Mouse (Mus musculus) thymus, postnatal 0 days (tissue): ENCODE results near the gene Cyp20a1. TPM values are rescaled to one million over a fixed set of nuclear protein-coding genes. Genes with fewer than 3 reads are reported as not detected.

Source experiments
- DNase-seq: peaks from one replicate; pipeline ENCODE4 v3.0.0-alpha.2; 2015; ENCODE audit warnings: low spot score
- polyA plus RNA-seq: library from polyadenylated mRNA; unstranded; fragments of >200 nt; fragmentation: Nextera tagmentation; extraction: Ambion mirVana; gene quantifications from 2 replicates; pipeline ENCODE4 v1.2.1, GENCODE M21; 2015

The Cyp20a1 gene
- polyA plus RNA-seq, result 4.7 and 6.5 TPM in 2 replicates

DNA sequence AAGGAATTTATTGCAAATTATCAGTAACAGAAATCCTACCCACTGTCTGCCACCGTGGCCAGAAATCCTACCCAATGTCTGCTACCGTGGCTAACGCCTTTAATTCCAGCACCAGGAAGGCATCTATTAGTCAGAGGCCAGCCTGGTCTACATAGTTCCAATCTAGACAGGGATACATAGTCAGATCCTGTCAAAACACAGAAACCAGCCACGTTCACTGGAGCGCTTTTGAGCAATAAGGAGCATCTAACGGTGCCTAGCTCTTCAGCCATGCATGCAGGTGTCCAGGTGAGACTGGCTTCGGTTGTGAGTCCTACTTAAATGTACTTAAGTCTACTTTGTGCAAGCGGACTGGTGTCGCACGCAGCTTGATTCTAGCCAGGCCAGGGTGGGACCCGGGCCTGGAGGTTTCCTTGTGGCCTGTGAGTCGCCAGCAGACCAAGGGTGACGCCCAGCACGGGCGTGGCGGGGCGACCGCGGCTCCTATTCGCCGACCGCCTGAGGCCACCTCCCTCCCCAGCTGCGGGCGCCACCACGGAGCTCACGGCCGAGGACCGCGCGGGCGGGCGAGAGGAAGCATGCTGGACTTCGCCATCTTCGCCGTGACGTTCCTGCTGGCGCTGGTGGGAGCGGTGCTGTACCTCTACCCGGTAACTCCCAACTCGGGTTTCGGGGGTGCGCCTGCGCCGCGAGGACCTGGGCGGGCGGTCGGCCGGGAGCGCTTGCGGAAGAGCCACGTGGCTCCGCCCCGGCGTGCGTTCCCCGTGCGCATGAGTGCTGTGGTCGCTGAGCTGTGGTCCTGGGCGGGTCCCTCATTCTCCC lies at the start of gene Cyp20a1:
Gene Cyp20a1 (plus strand): TSS at position 516 of the 822 bp plus-strand sequence.
- DNase-seq, result peak; percentile 83

DNA sequence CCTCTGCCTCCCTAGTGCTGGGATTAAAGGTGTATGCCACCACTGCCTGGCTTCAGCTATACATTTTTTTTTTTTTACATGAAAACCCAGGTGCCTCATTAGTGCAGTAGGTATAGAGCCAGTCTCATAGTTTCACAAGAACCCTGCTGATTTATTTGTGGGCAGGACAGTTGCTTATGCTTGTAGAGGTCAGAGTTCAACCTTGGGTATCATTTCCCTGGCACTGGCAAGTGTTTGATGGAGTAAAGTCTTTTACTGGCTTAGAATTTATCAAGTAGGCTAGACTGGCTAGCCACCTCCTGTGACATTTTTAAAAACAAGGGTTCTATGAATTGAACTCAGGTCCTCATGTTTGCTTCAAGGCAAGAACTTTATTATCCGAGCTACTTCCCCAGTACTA lies 49.2 kb upstream of the Cyp20a1 start:
- DNase-seq, result no peak

DNA sequence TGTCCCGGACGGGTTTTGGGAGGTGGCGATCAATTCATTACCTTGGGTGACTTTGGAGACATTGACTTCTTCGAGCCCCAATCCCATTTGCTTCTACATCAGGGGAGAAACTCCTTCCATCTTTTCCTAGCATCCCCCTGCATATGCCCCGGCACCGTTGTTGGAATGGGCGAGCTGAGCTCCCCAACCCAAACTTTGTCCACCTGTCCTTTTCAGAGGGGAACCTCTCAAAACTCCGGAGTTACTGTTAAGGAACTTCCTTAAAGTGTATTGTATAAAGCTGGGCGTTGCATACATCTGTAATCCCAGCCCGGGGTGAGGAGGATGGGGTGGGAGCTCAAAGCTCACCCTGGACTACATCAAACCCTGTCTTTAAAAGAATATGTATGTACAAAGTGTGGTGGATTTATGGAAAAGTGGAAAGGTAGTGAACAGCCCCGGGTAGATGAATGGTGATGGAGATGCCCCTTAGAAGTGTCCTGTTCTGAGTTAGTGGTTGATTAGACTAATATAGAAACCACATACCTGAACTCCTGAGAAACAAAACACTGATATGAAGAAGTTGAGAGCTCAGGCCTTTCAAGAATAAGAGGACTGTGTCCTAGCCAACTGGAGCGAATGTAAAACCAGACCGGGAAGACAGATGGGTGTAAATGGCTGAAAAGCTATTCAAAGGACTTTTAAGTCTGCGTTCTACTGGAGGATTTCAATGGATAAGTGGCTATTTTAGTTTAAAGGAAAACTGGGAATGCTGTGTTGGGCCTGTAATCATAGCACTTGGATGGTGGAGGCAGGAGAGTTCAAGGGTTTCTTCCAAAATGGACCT lies 720 bp downstream of the Cyp20a1 start:
- no peak for DNase-seq

DNA sequence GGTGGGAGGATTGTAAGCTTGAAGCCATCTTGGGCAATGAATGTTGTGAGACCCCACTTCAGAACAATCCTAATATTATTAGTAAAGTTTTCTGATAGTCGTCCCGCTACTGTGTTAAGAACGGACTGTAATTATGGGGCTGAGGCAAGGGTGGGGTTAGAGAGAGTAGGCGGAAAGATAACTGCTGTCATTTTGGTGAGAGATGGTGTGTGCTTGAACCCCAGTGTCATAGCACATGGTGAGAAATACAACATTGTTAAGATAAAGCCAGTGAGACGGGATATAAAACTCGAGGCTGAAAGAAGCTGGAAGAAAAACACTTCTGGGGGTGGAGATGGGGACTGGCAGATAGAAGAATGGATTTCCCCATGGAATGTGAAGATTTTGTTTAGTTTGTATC lies 1.5 kb downstream of the Cyp20a1 start:
- DNase-seq, result no peak

DNA sequence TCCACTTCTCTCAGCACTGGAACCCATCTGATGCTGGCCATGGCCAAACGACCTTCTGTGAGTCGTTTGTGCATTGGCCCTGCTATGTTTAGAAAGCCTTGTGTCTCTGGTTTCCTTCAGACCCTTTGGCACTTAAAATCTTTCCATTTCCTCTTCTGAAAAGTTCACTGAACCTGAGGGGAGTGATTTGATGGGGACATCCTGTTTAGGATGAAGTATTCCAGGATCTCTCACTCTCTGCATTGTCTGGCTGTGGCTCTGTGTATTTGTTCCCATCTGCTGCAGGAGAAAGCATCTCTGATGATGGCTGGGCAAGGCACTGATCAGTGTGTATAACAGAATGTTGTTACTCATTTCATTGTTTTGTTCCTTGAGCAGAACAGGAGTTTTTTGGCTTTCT lies 2.6 kb downstream of the Cyp20a1 start:
- DNase-seq, result no peak

DNA sequence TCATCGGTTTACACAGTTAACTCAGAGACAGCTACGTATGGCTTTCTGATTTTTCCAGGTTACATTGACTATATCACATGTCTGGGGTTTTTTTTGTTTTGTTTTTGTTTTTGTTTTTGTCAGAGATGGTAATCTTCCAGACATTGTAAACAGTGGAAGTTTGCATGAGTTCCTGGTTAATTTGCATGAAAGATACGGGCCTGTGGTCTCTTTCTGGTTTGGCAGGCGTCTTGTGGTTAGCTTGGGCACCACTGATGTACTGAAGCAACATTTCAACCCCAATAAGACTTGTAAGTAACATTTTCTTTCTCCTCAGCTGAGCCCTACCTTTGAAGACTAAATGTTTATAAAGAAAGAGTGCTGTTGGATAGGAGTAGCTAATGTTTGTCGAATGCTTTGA lies 9.7 kb downstream of the Cyp20a1 start:
- no peak for DNase-seq

DNA sequence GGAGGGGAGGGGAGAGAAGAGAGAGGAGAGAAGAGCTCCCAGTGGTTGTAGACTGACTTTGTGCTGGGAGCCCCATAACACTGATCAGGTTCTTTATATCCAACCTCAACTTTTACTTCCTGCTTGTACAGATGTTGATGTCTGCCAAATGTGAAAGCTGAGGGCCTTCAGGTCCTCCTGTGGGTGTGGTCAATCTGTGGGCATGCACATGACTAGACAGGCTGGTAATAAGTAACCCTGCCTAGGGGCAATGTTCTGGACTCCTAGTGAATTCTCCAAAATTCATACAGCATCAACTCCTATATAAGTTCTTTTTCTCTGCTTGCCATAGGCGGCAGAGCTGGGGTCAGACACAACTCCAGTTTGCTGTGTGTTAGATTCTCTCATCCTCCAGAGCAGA lies 18.5 kb downstream of the Cyp20a1 start:
- no peak for DNase-seq

DNA sequence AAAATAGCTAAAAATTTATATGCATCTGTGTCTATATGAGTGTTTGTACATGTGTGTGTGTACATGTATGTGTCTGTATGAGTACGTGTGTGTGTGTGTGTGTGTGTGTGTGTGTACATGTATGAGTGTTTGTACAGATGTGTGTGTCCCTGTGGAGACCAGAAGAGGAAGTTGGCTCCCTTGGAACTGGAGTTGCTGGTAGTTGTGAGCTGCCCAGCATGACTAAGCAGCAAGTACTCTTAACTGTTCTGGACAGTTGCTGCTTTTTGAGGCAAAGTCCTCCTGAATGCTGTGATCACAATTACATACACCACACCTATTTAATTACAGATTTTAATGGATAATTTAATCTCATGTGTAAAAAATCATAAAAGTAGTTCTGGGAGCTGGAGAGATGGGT lies 33.4 kb downstream of the Cyp20a1 start:
- no peak for DNase-seq

DNA sequence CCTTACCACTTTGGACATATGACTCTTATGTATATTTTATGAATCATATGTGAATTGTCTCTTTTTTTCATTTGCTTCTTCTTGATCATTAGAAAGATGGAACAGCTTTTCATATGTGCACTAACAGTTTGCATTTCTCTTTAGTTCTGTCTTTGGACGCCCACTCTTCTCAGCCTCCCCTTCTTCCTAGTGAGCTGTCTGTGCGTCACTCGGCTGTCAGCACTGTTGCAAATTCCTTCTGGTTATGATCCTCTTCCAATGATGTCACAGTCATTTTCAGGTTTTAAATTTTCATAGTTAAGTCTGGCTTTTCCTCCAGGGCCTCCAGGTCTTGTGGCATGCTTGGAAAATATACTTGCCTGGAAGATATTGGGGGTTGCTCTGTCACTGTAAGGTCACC lies 38.8 kb downstream of the Cyp20a1 start:
- no peak for DNase-seq

DNA sequence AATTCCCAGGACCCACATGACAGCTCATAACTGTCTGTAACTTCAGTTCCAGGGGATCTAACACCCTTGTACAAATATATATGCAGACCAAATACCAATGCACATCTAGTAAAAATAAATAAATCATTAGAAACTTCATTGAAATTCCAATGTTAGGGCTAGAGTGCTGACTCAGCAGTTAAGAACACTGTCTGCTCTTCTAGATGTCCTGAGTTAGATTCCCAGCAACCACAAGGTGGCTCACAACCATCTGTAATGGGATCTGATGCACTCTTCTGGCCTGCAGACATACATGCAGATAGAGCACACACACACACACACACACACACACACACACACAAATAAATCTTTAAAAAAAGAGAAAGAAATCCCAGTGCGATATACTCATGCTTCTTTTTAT lies 61.7 kb downstream of the Cyp20a1 start:
- peak; percentile 31 for DNase-seq

DNA sequence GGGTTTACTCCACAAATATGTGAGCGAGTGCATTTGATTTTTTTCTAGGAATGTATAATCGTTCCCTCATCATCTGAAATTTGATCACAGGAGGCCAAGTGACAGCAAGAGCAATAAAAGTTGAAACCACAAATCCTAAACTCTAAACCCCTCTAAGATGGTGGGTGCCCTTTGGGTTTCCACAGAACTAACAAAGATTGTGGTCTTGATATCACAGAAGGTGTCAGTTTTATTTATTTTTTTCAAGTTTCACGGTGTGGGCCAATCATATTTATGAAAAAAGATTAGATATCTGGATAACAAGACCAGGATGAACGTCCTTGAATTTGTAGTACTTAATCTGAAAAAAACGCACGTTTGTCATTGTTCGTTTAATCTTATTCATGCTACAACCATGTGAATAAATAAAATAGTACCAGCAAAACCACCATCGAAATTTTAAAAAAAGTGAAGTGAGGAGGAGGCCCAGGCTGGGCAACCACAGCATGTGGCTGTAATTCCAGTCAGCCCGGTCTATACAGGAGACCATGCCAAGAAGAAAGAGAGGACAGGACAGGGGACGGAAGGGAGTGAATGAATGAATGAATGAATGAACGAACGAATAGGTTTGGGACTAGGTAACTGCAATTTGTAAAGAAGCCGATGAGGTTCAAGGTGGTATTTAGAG lies 65.5 kb downstream of the Cyp20a1 start:
- no peak for DNase-seq

DNA sequence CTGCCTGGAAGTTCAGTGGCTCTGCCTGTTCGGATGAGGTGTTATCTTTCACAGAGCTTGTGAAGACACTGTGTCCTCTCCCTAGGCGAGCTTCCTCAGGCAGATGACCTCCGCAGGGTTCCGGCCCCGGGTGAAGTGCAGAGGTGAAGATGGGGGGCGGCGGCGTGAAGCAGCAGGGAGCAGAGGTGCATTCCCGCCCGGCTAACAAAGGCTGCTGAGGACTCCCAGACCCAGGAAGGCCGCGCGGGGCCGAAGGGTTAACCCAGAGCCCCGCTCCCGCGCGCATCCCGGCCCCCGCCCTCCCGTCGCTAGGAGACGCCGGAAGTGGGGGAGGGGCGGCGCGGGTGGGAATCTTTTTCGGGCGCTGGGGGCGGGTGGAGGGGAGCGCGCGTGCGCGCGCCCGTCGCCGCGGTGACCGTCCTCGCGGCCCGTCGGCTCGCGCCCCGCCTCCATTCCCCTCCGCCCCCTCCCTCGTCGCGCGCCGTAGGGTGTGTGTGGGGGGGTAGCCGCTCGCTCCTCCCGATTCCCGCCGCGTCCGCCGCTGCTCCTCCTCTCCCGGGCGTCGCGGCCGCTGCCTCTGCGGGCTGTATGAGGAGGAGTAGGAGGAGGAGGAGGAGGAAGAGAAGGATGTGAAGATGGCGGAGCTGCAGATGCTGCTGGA lies 66.2 kb downstream of the Cyp20a1 start, which contains the start of gene Abi2:
Gene Abi2 (plus strand): TSS at position 452 of the 661 bp plus-strand sequence.
- DNase-seq, result peak; percentile 74

DNA sequence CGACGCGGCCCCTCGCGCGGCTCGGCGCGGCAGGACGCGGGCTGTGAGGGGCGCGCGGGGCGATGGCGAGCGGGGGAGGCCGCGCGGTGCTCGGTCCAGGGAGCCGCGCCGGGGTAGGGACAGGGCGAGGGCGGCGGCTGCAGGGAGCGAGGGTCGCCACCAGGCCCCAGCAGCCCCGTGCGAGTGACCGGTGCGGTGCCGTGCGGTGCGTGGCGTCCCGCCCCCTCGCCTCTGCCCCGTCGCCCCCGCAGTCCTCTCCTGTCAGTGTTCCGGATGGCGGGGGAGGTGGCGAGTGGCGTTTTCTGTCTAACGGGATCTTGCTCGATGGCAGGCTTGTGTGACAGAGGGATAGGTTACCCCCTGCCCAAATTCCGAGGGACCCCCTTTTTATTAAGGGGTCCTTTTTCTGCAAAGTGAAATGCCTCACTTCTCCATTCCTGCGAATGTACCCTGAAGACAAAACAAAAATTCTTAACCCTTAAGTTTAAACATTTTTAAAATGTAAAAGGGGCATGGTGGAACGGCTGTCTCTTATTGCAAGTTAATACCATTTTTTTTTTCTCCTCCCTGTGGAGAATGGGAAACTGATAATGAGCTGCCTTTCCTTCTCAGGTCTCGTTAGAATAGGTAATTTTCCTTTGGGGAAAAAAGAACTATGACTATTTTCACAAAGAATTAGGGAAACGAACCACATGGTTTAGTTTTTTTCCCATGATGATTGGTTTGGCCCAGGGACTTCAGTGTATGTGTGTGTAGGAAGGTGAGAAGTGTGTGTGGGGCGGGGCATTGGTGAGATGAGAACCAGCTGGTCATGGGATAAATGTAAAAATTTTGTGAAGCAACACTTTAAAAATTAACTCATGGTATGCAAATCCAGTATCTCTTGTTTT lies 67.0 kb downstream of the Cyp20a1 start:
- peak; percentile 37 for DNase-seq

DNA sequence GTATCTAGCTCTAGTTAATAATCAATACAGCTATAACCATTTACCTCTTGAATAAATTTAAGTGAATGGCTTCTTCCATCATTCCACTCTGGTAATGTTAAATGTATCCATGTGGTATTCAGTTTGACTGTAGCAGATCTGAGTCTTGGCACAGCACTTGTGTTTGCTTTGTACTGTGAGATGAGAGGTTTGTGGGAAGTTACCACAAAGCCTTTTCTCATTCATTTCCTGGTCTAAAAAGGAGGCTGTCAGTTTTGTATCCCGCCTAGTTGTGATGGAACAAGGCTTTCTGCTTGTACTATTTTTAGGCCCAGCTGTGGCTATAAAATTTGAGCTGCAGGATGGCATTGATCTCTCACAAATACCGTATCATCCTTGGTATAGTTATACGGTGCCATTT lies 73.6 kb downstream of the Cyp20a1 start:
- DNase-seq, result peak; percentile 76

DNA sequence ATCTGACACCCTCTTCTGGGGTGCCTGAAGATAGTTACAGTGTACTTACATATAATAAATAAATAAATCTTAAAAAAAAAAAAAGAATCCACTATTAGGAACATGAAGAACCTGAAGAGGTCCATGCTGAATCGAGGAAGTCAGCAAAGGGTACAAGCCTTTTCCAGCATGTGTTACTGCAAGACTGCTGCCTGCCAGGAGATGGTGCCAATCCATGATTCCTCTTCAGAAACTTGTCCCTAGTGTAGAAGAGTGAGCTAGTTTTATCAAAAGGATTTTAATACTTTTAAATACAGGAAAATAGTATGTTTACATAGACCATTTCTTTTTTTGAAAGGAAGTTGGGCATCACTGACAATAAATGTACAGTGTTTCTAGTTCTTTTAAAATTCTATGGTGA lies 80.8 kb downstream of the Cyp20a1 start:
- DNase-seq, result no peak

DNA sequence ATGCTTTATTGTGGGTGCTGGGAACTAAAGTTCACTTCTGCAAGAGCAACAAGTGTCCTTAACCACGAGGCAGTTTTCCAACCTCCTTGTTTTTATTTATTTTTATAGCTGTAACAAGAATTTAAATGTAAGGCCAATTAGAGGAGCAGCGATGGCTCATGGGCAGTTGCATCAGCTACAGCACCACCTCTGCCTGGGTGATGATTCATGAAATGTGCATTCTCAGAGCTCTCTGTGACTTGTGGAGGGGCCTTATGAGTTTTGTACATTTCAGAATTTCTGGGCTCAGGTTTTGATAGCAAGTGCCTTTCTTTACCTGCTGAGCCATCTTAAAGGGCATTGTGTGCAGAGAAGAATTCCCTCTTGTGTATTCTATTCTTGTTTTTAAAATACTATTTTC lies 85.2 kb downstream of the Cyp20a1 start:
- no peak for DNase-seq

DNA sequence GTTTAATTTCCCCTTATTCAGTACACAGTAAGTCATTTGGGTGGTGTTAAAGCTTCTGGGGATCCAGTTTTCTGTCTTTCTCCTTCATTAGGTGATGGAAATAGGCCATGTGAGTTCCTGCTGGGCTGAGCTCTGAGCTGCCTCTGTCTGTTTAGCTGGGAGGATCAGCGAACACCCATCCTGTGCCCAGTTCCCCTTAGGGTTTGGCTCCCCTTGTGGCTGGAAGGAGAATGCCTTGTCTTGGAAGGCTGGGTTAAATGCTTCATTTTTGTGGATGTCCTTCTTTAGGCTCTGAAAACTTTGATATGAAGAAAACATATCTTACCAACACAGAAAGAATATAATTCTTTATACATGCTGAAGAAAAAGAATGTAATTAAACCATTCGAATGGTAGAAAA lies 85.8 kb downstream of the Cyp20a1 start:
- peak; percentile 60 for DNase-seq

DNA sequence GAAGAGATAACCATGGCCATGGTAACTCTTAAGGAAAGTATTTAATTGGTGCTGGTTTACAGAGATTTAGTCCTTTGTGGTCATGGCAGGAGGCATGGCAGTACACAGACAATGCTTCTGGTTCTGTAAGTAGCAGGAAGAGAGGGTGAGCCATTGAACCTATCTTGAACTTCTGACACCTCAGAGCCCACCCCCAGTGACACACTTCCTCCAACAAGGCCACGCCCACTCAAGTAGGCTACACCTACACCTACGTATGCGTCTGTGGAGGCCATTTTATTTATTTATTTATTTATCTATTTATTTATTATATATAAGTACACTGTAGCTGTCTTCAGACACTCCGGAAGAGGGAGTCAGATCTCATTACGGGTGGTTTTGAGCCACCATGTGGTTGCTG lies 88.4 kb downstream of the Cyp20a1 start:
- no peak for DNase-seq

DNA sequence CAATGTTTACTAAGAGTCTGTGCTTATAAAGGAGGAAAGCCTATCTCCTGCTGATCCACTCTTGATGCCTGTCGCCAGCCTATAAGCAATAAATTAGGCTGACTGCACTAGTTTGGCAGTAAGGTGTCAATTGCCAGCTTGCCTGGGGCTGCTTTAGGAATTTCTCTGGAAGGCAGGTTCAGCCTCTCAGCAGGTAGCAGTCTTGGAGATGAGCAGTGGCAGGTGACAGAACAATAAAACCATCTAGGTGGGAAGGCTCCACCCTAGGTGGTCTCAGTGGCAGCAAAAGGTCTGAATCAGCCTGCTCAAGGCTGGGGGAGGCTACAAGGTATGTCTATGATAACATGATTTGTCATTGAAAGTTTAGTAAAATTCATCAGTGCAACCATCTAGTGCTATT lies 89.4 kb downstream of the Cyp20a1 start:
- no peak for DNase-seq
